Mouse (Mus musculus) heart, postnatal 0 days (tissue): ENCODE data around the gene Pcnx2. TPM values are rescaled to one million over a fixed set of nuclear protein-coding genes. Genes with fewer than 3 reads are reported as not detected.

Experiments used
- ATAC-seq: fragments of 200-750 bp; cut with Nextera tagmentation; 2 replicates; pipeline ENCODE4 v1.8.0; 2017; ENCODE audit warnings: low read depth, moderate number of reproducible peaks, moderate library complexity; ENCODE audit not compliant: insufficient read depth
- DNase-seq: peaks from one replicate; pipeline ENCODE4 v3.0.0-alpha.2; 2016; ENCODE audit warnings: low spot score
- H3K27ac ChIP-seq: fragments of 300-500 bp; sonication (generic); 2 replicates; pipeline ENCODE4 v1.5.1; 2014; ENCODE audit warnings: low read depth, mild to moderate bottlenecking
- H3K27me3 ChIP-seq: fragments of 300-500 bp; sonication (generic); 2 replicates; pipeline ENCODE4 v1.6.1; 2014; ENCODE audit warnings: low read length, mixed read lengths; ENCODE audit not compliant: control insufficient read depth, insufficient read depth
- H3K36me3 ChIP-seq: fragments of 300-500 bp; sonication (generic); replicated peaks from 2 replicates; pipeline ENCODE4 v1.6.1; 2014; ENCODE audit warnings: low read length, mixed read lengths; ENCODE audit not compliant: control insufficient read depth, insufficient read depth
- H3K4me1 ChIP-seq: fragments of 300-500 bp; sonication (generic); 2 replicates; pipeline ENCODE4 v1.6.1; 2014; ENCODE audit warnings: antibody characterized with exemption; ENCODE audit not compliant: control insufficient read depth, insufficient read depth
- H3K4me2 ChIP-seq: fragments of 300-500 bp; sonication (generic); 2 replicates; pipeline ENCODE4 v1.6.1; 2014; ENCODE audit warnings: low read depth, mild to moderate bottlenecking, low read length, moderate library complexity
- H3K4me3 ChIP-seq: fragments of 300-500 bp; sonication (generic); 2 replicates; pipeline ENCODE4 v1.5.1; 2014; ENCODE audit warnings: low read depth, low read length
- H3K9ac ChIP-seq: fragments of 300-500 bp; sonication (generic); replicated peaks from 2 replicates; pipeline ENCODE4 v1.6.1; 2014; ENCODE audit warnings: low read depth, low read length, mixed read lengths
- H3K9me3 ChIP-seq: fragments of 300-500 bp; sonication (generic); replicated peaks from 2 replicates; pipeline ENCODE4 v1.6.1; 2016; ENCODE audit warnings: low read length; ENCODE audit not compliant: control insufficient read depth
- CTCF ChIP-seq: IDR thresholded peaks from 2 replicates; pipeline ENCODE4 v1.5.1; 2016; ENCODE audit warnings: antibody characterized with exemption, control low read depth, low read depth
- EP300 ChIP-seq: IDR thresholded peaks from 2 replicates; pipeline ENCODE4 v1.6.1; 2016; ENCODE audit warnings: antibody characterized with exemption, low read depth
- WGBS: fragments of 180-500 bp; shearing (Covaris S2); extraction: QIAGEN DNeasy Blood & Tissue Kit; methylation state at CpG from one replicate; pipeline ENCODE4 v1.1.7; 2014; 5-methylcytosine and 5-hydroxymethylcytosine counted together
- polyA plus RNA-seq: library from polyadenylated mRNA; unstranded; fragments of >200 nt; fragmentation: Nextera tagmentation; extraction: Ambion mirVana; gene quantifications from 2 replicates; pipeline ENCODE4 v1.2.1, GENCODE M21; 2015
- total RNA-seq: library from RNA; depleted of rRNA; stranded (reverse); fragments of >200 nt; gene quantifications from 2 replicates; pipeline ENCODE4 v1.2.3, GENCODE M21; 2014; ENCODE audit warnings: low replicate concordance

Pcnx2 gene
- total and polyA plus RNA-seq, 2 experiments from 2014 or later = 0.04 to 0.16 TPM

DNA sequence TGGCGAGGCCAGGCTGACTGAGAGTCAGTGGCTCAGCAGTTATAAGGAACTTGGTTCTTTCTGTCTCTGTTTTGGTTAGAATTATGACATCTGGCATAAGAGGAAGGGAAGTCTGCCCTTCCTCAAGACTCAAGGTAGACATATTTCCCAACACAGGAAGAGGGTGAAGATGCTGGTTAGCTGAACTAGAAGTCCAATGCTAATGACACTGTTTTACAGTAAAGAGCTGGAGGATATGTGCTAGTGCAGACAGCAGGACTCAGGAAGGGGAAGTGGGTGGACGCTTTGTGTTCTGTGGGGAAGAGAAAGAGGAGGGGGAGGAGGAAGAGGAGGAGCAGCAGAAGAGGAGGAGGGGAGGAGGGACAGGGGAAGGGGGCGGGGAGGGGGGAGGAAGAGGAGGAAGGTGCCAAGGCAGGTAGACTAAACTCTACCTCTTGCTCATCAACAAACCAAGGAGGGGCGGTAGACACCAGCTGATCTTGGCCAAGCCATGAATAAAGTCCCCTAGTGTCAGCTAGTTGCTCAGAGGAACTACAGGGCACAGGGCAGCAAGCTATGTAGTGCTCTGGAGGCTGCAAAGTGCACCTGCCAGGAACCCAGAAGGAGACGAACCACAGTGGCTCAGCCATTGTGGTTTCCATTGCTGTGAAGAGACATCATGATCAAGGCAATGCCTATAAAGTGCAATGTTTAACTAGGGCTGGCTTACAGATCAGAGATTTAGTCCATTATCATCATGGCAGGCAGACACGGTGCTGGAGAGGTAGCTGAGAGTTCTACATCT lies 172.9 kb downstream of the Pcnx2 start:
- no peak for ATAC-seq
- Histone ChIP-seq H3K27ac (no peak overlapping the region), H3K9ac (no peak overlapping the region), H3K9me3 (no peaks in the 10 kb centered on the region), H3K36me3 (no peaks in the 10 kb centered on the region), H3K27me3 (no peaks in the 10 kb centered on the region), H3K4me1 (no peaks in the 10 kb centered on the region), H3K4me2 (no peak overlapping the region), H3K4me3 (no peak overlapping the region)
- no peak for DNase-seq
- TF ChIP-seq EP300 (no peak), CTCF (no peak)
- WGBS = 69% methylated on average over 6 of the region's 6 CpGs

DNA sequence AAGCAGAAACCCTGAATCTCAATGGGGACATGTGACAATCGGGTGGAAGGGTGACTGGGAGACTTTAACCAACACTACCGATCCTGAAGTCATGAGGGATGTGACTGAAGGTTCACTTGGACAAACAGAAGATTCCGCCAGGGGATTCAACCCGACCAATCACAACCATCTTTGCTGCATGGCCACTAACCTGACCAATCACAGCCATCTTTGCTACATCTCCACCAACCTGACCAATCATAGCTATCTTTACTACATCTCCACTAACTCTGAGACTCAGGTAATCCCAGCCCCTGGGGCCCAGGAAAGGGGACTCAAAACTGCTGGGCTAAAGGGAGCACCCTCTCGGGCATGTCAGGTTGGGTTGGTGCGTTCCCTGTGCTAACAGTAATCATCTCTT lies 174.7 kb downstream of the Pcnx2 start:
- H3K27me3 ChIP-seq = no peaks in the 10 kb centered on the region
- no peak for TF ChIP-seq CTCF
- TF ChIP-seq EP300 = no peak
- WGBS = 91% methylated on average over 6 of the region's 6 CpGs
- no peaks in the 10 kb centered on the region for H3K4me1 ChIP-seq
- H3K4me2 ChIP-seq = no peak overlapping the region
- H3K4me3 ChIP-seq = no peak overlapping the region
- DNase-seq = no peak
- ATAC-seq = no peak
- no peak overlapping the region for H3K9ac ChIP-seq
- H3K27ac ChIP-seq = no peak overlapping the region
- no peaks in the 10 kb centered on the region for H3K36me3 ChIP-seq
- no peaks in the 10 kb centered on the region for H3K9me3 ChIP-seq

DNA sequence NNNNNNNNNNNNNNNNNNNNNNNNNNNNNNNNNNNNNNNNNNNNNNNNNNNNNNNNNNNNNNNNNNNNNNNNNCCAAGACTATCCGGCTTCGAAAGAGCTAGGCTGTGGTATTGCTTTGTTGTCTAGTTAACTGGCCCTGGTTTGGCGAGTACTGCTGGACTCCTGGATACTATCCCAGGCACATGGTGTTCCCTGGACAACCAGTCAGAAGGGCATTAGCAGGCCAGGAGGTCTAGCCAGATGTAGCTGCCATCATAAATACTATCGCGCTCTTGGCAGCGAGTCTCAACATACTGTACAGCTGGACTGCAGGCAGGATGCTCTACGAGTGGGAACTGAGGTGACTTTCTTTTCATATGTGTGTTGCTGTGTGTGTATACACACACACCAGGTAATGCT lies 175.4 kb downstream of the Pcnx2 start:
- Histone ChIP-seq H3K4me1 (no peaks in the 10 kb centered on the region), H3K36me3 (no peaks in the 10 kb centered on the region), H3K4me3 (no peak overlapping the region), H3K27me3 (no peaks in the 10 kb centered on the region), H3K27ac (no peak overlapping the region), H3K9me3 (no peaks in the 10 kb centered on the region), H3K9ac (no peak overlapping the region), H3K4me2 (no peak overlapping the region)
- ATAC-seq = no peak
- no peak for DNase-seq
- WGBS = 81% methylated on average over 7 of the region's 7 CpGs
- TF ChIP-seq EP300 (no peak), CTCF (no peak)

DNA sequence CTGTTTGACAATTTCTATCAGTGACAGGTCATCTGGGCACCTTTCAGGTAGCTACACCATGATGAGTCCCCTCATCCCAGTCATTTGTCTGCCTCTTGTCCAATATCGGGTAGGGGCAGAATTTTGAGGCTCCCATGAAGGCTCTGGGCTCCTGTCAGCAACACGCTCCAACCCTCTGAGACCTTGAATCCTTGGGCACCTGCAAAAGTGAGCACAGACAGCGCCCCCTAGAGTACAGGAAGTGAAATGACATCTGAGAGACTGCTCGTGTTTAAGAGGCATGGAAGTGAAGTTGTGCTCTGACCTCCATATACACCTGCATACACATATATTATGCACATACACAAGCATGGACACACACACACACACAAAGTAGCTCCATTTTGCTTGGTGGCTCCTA lies 179.2 kb downstream of the Pcnx2 start:
- Histone ChIP-seq H3K9ac (no peak overlapping the region), H3K27ac (no peak overlapping the region), H3K4me2 (no peak overlapping the region), H3K4me3 (no peak overlapping the region), H3K4me1 (no peaks in the 10 kb centered on the region), H3K36me3 (no peaks in the 10 kb centered on the region), H3K27me3 (no peaks in the 10 kb centered on the region), H3K9me3 (no peaks in the 10 kb centered on the region)
- no peak for TF ChIP-seq EP300
- peak; percentile 47 for TF ChIP-seq CTCF
- no peak for ATAC-seq
- DNase-seq = no peak
- WGBS = 69% methylated on average over 4 of the region's 4 CpGs

DNA sequence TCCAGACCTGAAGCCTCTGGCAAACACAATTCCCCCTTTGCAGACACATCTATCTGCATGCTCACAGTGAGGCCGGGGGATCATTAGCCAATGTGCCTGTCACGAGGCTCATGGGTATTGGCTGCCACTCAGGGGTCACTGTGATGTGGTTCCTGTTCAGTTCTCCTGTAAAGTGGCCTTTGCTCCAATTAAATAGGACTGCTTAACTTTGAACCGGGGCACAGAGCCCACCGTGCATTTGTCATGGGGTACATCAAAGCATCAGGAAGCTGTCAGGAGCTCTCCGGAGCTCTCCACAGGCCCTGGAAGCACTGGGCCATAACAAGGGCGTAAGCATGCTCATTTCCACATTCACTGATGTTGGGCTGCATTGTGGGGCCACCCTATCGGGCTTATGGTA lies 181.5 kb downstream of the Pcnx2 start:
- TF ChIP-seq CTCF = no peak
- TF ChIP-seq EP300 = no peak

DNA sequence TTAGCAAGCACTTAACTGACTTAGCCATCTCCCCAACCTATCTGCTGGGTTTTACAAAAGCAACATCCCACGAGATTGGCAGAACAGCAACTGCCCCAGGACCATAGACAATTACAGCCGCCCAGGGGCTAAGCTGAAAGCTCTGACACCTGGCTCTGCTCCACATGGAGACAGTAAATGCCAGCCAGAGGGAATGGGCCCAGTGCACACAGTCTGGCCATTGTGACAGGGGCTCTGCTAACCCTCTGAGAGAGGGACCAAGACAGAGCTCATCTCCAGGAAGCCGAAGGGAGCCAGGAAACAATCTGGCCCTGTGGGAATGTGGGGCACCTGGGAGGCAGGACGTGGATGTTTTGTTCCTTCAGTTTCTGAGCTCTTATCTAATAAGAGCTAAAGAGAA lies 181.9 kb downstream of the Pcnx2 start:
- 35% methylated on average over 4 of the region's 4 CpGs for WGBS
- no peak overlapping the region for H3K27ac ChIP-seq
- no peak overlapping the region for H3K4me2 ChIP-seq
- no peak for DNase-seq
- no peak overlapping the region for H3K4me3 ChIP-seq
- H3K27me3 ChIP-seq = no peaks in the 10 kb centered on the region
- no peak overlapping the region for H3K9ac ChIP-seq
- H3K4me1 ChIP-seq = no peaks in the 10 kb centered on the region
- TF ChIP-seq CTCF (no peak), EP300 (no peak)
- no peaks in the 10 kb centered on the region for H3K9me3 ChIP-seq
- ATAC-seq = no peak
- H3K36me3 ChIP-seq = no peaks in the 10 kb centered on the region

More for the DNA sequence above, 181.5 kb downstream of the Pcnx2 start:
- Histone ChIP-seq H3K4me2 (no peak overlapping the region), H3K36me3 (no peaks in the 10 kb centered on the region), H3K9ac (no peak overlapping the region), H3K9me3 (no peaks in the 10 kb centered on the region), H3K4me1 (no peaks in the 10 kb centered on the region), H3K4me3 (no peak overlapping the region), H3K27ac (no peak overlapping the region), H3K27me3 (no peaks in the 10 kb centered on the region)
- WGBS = 43% methylated on average over 7 of the region's 7 CpGs
- DNase-seq (no peak), ATAC-seq (no peak)
